Mouse (Mus musculus) MEL (cell line): Measurements from ENCODE around the gene Tmem266.

Experiments used
- CTCF ChIP-seq, 3 experiments: IDR thresholded peaks in 2 of 3; conservative IDR thresholded peaks in 1 of 3; 2 replicates each; pipeline ENCODE4 v1.5.1; 2011 to 2012; ENCODE audit warnings: low read length in 3 of 3, low read depth in 2 of 3, mild to moderate bottlenecking in 2 of 3, improper control_type of control experiment in 1 of 3, inconsistent platforms in 1 of 3, mixed read lengths in 1 of 3, moderate library complexity in 1 of 3; ENCODE audit not compliant: control insufficient read depth in 1 of 3, insufficient read depth in 1 of 3, poor library complexity in 1 of 3, severe bottlenecking in 1 of 3
- EP300 ChIP-seq, 2 experiments: IDR thresholded peaks; 2 replicates each; pipeline ENCODE4 v1.6.1; 2011; ENCODE audit warnings: improper control_type of control experiment in 2 of 2, low read length in 2 of 2, low read depth in 1 of 2, mild to moderate bottlenecking in 1 of 2
- GATA1 ChIP-seq: IDR thresholded peaks from 2 replicates; pipeline ENCODE4 v1.6.1; 2011; ENCODE audit warnings: low read depth, low read length, improper control_type of control experiment
- MAFK ChIP-seq: IDR thresholded peaks from 2 replicates; pipeline ENCODE4 v1.6.1; 2011; ENCODE audit warnings: low read depth, mild to moderate bottlenecking, low read length, improper control_type of control experiment, borderline replicate concordance
- MAX ChIP-seq: IDR thresholded peaks from 2 replicates; pipeline ENCODE4 v1.6.1; 2011; ENCODE audit warnings: low read length, improper control_type of control experiment
- POLR2A ChIP-seq, 2 experiments: IDR thresholded peaks; 2 replicates each; pipeline ENCODE4 v1.6.1; 2011 to 2012; ENCODE audit warnings: low read length in 2 of 2, mild to moderate bottlenecking in 2 of 2, control low read depth in 1 of 2, improper control_type of control experiment in 1 of 2, low read depth in 1 of 2, moderate library complexity in 1 of 2; ENCODE audit not compliant: control insufficient read depth in 1 of 2, insufficient read depth in 1 of 2, poor library complexity in 1 of 2
- POLR2AphosphoS2 ChIP-seq: IDR thresholded peaks from 2 replicates; pipeline ENCODE4 v1.6.1; 2011; ENCODE audit warnings: low read length, improper control_type of control experiment
- TCF12 ChIP-seq: IDR thresholded peaks from 2 replicates; pipeline ENCODE4 v1.6.1; 2014; ENCODE audit warnings: low read depth, mild to moderate bottlenecking, inconsistent platforms, low read length, improper control_type of control experiment, moderate library complexity
- USF1 ChIP-seq: IDR thresholded peaks from 2 replicates; pipeline ENCODE4 v1.6.1; 2014; ENCODE audit warnings: low read depth, mild to moderate bottlenecking, inconsistent platforms, low read length, improper control_type of control experiment, moderate library complexity
- USF2 ChIP-seq, 2 experiments: IDR thresholded peaks; 2 replicates each; pipeline ENCODE4 v1.6.1; 2011 to 2012; ENCODE audit warnings: improper control_type of control experiment in 2 of 2, low read length in 2 of 2, borderline replicate concordance in 1 of 2, inconsistent platforms in 1 of 2, low read depth in 1 of 2, mild to moderate bottlenecking in 1 of 2; ENCODE audit not compliant: insufficient read depth in 1 of 2
- ZNF384 ChIP-seq: IDR thresholded peaks from 2 replicates; pipeline ENCODE4 v1.6.1; 2012; ENCODE audit warnings: low read depth, mild to moderate bottlenecking, inconsistent platforms, low read length, improper control_type of control experiment

GRCm38 (mm10) chr9:55438433-55438832 lies 111.7 kb downstream of the Tmem266 start:
- TF ChIP-seq CTCF (IDR thresholded peaks at IDR 0.05 in 2 of 3, conservative IDR thresholded peaks at IDR 0.05 in 1 of 3; ENCODE audit: control insufficient read depth in 1 of 3, insufficient read depth in 1 of 3, low read depth in 2 of 3, low read length in 3 of 3, poor library complexity in 1 of 3, severe bottlenecking in 1 of 3) (no peak), USF2 (IDR thresholded peaks at IDR 0.05; ENCODE audit: borderline replicate concordance in 1 of 2, insufficient read depth in 1 of 2, low read depth in 1 of 2, low read length in 2 of 2) (no peak), TCF12 (no peak), POLR2AphosphoS2 (no peak), USF1 (no peak), MAX (no peak), POLR2A (IDR thresholded peaks at IDR 0.05; ENCODE audit: control insufficient read depth in 1 of 2, insufficient read depth in 1 of 2, low read depth in 1 of 2, low read length in 2 of 2, poor library complexity in 1 of 2) (no peak), EP300 (IDR thresholded peaks at IDR 0.05; ENCODE audit: low read depth in 1 of 2, low read length in 2 of 2) (no peak), MAFK (no peak), ZNF384 (no peak), GATA1 (no peak)
